In the genomic region with DNA sequence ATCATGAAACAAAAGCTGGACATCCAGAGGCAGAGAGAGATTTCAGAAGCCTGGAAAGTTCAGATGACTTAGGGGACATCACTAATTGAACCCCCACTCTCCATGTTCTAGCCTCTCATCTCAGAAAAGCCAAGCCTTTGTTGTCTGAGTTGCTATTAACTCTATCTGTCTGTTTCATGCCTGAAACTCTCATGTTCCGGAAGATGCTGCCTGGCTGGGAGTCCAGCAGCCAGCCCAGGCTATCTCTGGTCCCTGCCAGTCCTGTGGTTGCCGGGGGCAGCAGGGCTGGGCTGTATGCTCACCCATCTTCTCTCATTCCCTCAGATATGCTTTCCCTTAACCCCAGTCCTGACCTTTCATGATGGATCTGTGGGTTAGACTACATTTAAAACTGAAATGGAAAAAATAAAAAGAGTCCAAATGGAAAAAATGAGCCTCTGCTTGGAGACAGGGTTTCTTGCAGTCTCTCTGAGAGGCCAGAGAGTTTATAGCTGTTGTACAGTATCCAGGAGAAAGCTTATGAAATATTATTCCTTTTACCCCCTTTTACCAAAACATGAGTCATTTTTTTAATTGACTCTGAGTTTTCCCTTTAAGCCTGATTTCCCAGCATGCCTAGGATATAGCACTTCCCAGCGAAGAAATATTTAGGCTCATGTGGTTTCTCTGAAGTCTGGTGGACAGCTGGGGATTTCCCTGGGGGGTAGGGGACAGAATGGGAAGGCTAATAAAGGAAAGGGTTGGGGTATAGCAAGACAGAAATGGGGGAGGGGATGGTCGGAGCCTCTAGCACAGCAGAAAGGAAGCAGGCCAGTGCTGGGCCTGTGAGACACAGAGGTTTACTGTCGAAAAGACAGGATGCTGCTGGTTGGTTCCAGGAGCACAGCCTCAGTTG, we compare ENCODE assay signal across 8 mouse cellular contexts. TPM values are rescaled to one million over a fixed set of nuclear protein-coding genes. Genes with fewer than 3 reads are reported as not detected.
A peak's percentile ranks its signal among the peaks of the same experiment; 100 is the strongest.
DNase-seq lines count a peak whose midpoint lies in the region; ATAC-seq and TF ChIP-seq lines count a peak whose summit lies in the region.

No protein-coding gene starts in this region.

- no peak for TF ChIP-seq CTCF in heart, postnatal 0 days (IDR thresholded peaks at IDR 0.05; ENCODE audit: low read depth)

- WGBS in heart, postnatal 0 days: 41% methylated on average over 5 of the region's 5 CpGs
- 40% methylated on average over 5 of the region's 5 CpGs for WGBS in midbrain, embryonic 11.5 days

- H3K9me3 ChIP-seq in heart, postnatal 0 days (replicated peaks; ENCODE audit: control insufficient read depth, low read length): no peaks in the 10 kb centered on the region
- H3K9me3 ChIP-seq in midbrain, embryonic 11.5 days (ENCODE audit: control insufficient read depth, low read length): no peaks in the 10 kb centered on the region

- peak; percentile 39; the same call in 1 of the 2 replicates for ATAC-seq in heart, postnatal 0 days (ENCODE audit: insufficient read depth, low read depth)
- ATAC-seq in midbrain, embryonic 11.5 days (ENCODE audit: low FRiP score): peak; percentile 78; the same call in 1 of the 2 replicates
- no peak for ATAC-seq in megakaryocyte-erythroid progenitor cell, adult 5-6 weeks (replicated peaks; ENCODE audit: low FRiP score, low TSS enrichment, poor library complexity, severe bottlenecking)

- no peaks in the 10 kb centered on the region for H3K4me1 ChIP-seq in heart, postnatal 0 days (ENCODE audit: control insufficient read depth, insufficient read depth)
- peaks cover 4% of the 10 kb centered on the region; the same call in 1 of the 2 replicates for H3K4me1 ChIP-seq in midbrain, embryonic 11.5 days (ENCODE audit: control insufficient read depth, insufficient read depth, low read length)

- H3K4me2 ChIP-seq in heart, postnatal 0 days (ENCODE audit: low read depth, low read length): no peak overlapping the region
- no peak overlapping the region for H3K4me2 ChIP-seq in midbrain, embryonic 11.5 days

- H3K4me3 ChIP-seq in heart, postnatal 0 days (ENCODE audit: low read depth, low read length): no peak overlapping the region
- no peak overlapping the region for H3K4me3 ChIP-seq in midbrain, embryonic 11.5 days (ENCODE audit: low read depth, low read length)

- peak; percentile 43 to 51 for DNase-seq in cerebellum, postnatal 10 days
- DNase-seq in cerebellum, adult 9-11 months: no peak
- DNase-seq in NIH3T3 (ENCODE audit: low read depth): peak; percentile 88
- peak; percentile 25 for DNase-seq in heart, postnatal 0 days (ENCODE audit: low spot score)
- peak; percentile 86 for DNase-seq in midbrain, embryonic 11.5 days (ENCODE audit: low spot score, missing footprints)
- DNase-seq in layer of hippocampus, adult 8-10 months (ENCODE audit: low spot score in 2 of 2): no peak
- no peak for DNase-seq in right cerebral cortex, adult 2 months (ENCODE audit: low spot score in 2 of 2)

- peak overlapping the region; percentile 73 for H3K27ac ChIP-seq in heart, postnatal 0 days (ENCODE audit: low read depth)
- peak overlapping the region; percentile 69 for H3K27ac ChIP-seq in midbrain, embryonic 11.5 days (ENCODE audit: low read depth, low read length)

- no peaks in the 10 kb centered on the region for H3K27me3 ChIP-seq in heart, postnatal 0 days (ENCODE audit: control insufficient read depth, insufficient read depth, low read length)
- no peaks in the 10 kb centered on the region for H3K27me3 ChIP-seq in midbrain, embryonic 11.5 days (ENCODE audit: control insufficient read depth, insufficient read depth, low read length)

- TF ChIP-seq EP300 in heart, postnatal 0 days (IDR thresholded peaks at IDR 0.05; ENCODE audit: low read depth): no peak

- no peaks in the 10 kb centered on the region for H3K36me3 ChIP-seq in heart, postnatal 0 days (replicated peaks; ENCODE audit: control insufficient read depth, insufficient read depth, low read length)
- no peaks in the 10 kb centered on the region for H3K36me3 ChIP-seq in midbrain, embryonic 11.5 days (ENCODE audit: control insufficient read depth, insufficient read depth, low read length)

- H3K9ac ChIP-seq in heart, postnatal 0 days (replicated peaks; ENCODE audit: low read depth, low read length): no peak overlapping the region
- H3K9ac ChIP-seq in midbrain, embryonic 11.5 days (ENCODE audit: low read length): peak overlapping the region; percentile 27; the same call in 1 of the 2 replicates

RNA-seq across cellular contexts. Expression of a gene that starts 36.0 kb away (rescaled TPM):
- 3.0 and 3.2 TPM in 2 replicates for total RNA-seq in heart, postnatal 0 days (2014; rRNA removed; ENCODE audit: low replicate concordance)
- 1.6 and 2.0 TPM in 2 replicates for polyA plus RNA-seq in heart, postnatal 0 days (2015; fragmentation: Nextera tagmentation; extraction: Ambion mirVana)
- polyA plus RNA-seq in midbrain, embryonic 11.5 days (2014; fragmentation: Nextera tagmentation; extraction: Ambion mirVana): 1.4 and 1.6 TPM in 2 replicates
- 1 to 10 TPM; 3.7 to 4.5 (median 4.3) TPM for total RNA-seq in layer of hippocampus, adult 8-10 months (2022)
- not detected in 2 replicates for total RNA-seq in megakaryocyte-erythroid progenitor cell, adult 5-6 weeks (2014; fragmentation: Nextera tagmentation)
- not detected in 2 replicates for total RNA-seq in megakaryocyte-erythroid progenitor cell, adult 5-6 weeks (2017)

RNA-seq across cellular contexts. Expression of a gene that starts 43.2 kb away (rescaled TPM):
- total RNA-seq in heart, postnatal 0 days (2014; rRNA removed; ENCODE audit: low replicate concordance): 125 and 166 TPM in 2 replicates
- polyA plus RNA-seq in heart, postnatal 0 days (2015; fragmentation: Nextera tagmentation; extraction: Ambion mirVana): 113 and 117 TPM in 2 replicates
- polyA plus RNA-seq in midbrain, embryonic 11.5 days (2014; fragmentation: Nextera tagmentation; extraction: Ambion mirVana): 156 and 161 TPM in 2 replicates
- total RNA-seq in layer of hippocampus, adult 8-10 months (2022): 10 to 100 TPM; 70.0 to 98.9 (median 81.6) TPM
- total RNA-seq in megakaryocyte-erythroid progenitor cell, adult 5-6 weeks (2014; fragmentation: Nextera tagmentation): 89.4 and 102 TPM in 2 replicates
- total RNA-seq in megakaryocyte-erythroid progenitor cell, adult 5-6 weeks (2017): 33.0 and 55.6 TPM in 2 replicates

Comparison
In these comparisons a context has a peak if more than half of its experiments do, and no peak if none do; other contexts are left out.
1. DNase-seq: peak in cerebellum, postnatal 10 days (2 of 2), NIH3T3 (single experiment), heart, postnatal 0 days (single experiment) and midbrain, embryonic 11.5 days (single experiment); none in cerebellum, adult 9-11 months (single experiment), layer of hippocampus, adult 8-10 months (0 of 2) and right cerebral cortex, adult 2 months (0 of 2).